Mouse (Mus musculus) limb, embryonic 14.5 days (tissue): ENCODE results near the gene Snapc1. TPM values are rescaled to one million over a fixed set of nuclear protein-coding genes. Genes with fewer than 3 reads are reported as not detected.
A peak's percentile ranks its signal among the peaks of the same experiment; 100 is the strongest.

Source experiments
- ATAC-seq: fragments of 200-750 bp; cut with Nextera tagmentation; 2 replicates; pipeline ENCODE4 v1.8.0; 2017; ENCODE audit warnings: low read depth, moderate number of reproducible peaks, moderate TSS enrichment; ENCODE audit not compliant: low FRiP score
- DNase-seq: peaks from one replicate; pipeline ENCODE4 v3.0.0-alpha.2; 2015; ENCODE audit warnings: low spot score
- H3K27ac ChIP-seq: fragments of 300-500 bp; sonication (generic); replicated peaks from 2 replicates; pipeline ENCODE4 v1.5.1; 2014; ENCODE audit warnings: low read depth, mild to moderate bottlenecking, low read length, moderate library complexity, mixed read lengths
- H3K27me3 ChIP-seq: fragments of 300-500 bp; sonication (generic); 2 replicates; pipeline ENCODE4 v1.6.1; 2014; ENCODE audit warnings: low read length, mixed read lengths; ENCODE audit not compliant: control insufficient read depth, insufficient read depth
- H3K36me3 ChIP-seq: fragments of 300-500 bp; sonication (generic); 2 replicates; pipeline ENCODE4 v1.6.1; 2014; ENCODE audit warnings: mild to moderate bottlenecking, low read length, moderate library complexity, mixed read lengths; ENCODE audit not compliant: control insufficient read depth, insufficient read depth
- H3K4me1 ChIP-seq: fragments of 300-500 bp; sonication (generic); 2 replicates; pipeline ENCODE4 v1.6.1; 2014; ENCODE audit warnings: antibody characterized with exemption, low read length, mixed read lengths; ENCODE audit not compliant: control insufficient read depth, insufficient read depth
- H3K4me2 ChIP-seq: fragments of 300-500 bp; sonication (generic); replicated peaks from 2 replicates; pipeline ENCODE4 v1.6.1; 2014; ENCODE audit warnings: low read depth, mild to moderate bottlenecking, low read length, moderate library complexity; ENCODE audit not compliant: severe bottlenecking
- H3K4me3 ChIP-seq: fragments of 300-500 bp; sonication (generic); replicated peaks from 2 replicates; pipeline ENCODE4 v1.5.1; 2014; ENCODE audit warnings: low read length
- H3K9ac ChIP-seq: fragments of 300-500 bp; sonication (generic); 2 replicates; pipeline ENCODE4 v1.6.1; 2014; ENCODE audit warnings: mild to moderate bottlenecking, low read depth, low read length, moderate library complexity; ENCODE audit not compliant: severe bottlenecking
- H3K9me3 ChIP-seq: fragments of 300-500 bp; sonication (generic); 2 replicates; pipeline ENCODE4 v1.6.1; 2016; ENCODE audit warnings: low read length; ENCODE audit not compliant: control insufficient read depth
- POLR2A ChIP-seq: fragments of 200-500 bp; IDR thresholded peaks from 2 replicates; pipeline ENCODE4 v1.8.0; 2012; ENCODE audit warnings: inconsistent platforms, mild to moderate bottlenecking, moderate library complexity, borderline replicate concordance; ENCODE audit not compliant: insufficient read depth, insufficient read length; ENCODE audit errors: extremely low read depth
- WGBS: fragments of 180-500 bp; shearing (Covaris S2); extraction: QIAGEN DNeasy Blood & Tissue Kit; methylation state at CpG from one replicate; pipeline ENCODE4 v1.1.7; 2014; 5-methylcytosine and 5-hydroxymethylcytosine counted together
- polyA plus RNA-seq, 2 experiments: library from polyadenylated mRNA; depleted of rRNA in 1 of 2; stranded (reverse) in 1 of 2; unstranded in 1 of 2; fragments of >200 nt; fragmentation: Nextera tagmentation in 1 of 2; extraction: Ambion mirVana in 1 of 2; gene quantifications; 2 replicates each; pipeline versions ENCODE4 v1.2.1 to v1.2.3; 2012 to 2014

Gene Snapc1
- polyA plus RNA-seq, 2 experiments = 17.2 to 21.6 TPM

DNA sequence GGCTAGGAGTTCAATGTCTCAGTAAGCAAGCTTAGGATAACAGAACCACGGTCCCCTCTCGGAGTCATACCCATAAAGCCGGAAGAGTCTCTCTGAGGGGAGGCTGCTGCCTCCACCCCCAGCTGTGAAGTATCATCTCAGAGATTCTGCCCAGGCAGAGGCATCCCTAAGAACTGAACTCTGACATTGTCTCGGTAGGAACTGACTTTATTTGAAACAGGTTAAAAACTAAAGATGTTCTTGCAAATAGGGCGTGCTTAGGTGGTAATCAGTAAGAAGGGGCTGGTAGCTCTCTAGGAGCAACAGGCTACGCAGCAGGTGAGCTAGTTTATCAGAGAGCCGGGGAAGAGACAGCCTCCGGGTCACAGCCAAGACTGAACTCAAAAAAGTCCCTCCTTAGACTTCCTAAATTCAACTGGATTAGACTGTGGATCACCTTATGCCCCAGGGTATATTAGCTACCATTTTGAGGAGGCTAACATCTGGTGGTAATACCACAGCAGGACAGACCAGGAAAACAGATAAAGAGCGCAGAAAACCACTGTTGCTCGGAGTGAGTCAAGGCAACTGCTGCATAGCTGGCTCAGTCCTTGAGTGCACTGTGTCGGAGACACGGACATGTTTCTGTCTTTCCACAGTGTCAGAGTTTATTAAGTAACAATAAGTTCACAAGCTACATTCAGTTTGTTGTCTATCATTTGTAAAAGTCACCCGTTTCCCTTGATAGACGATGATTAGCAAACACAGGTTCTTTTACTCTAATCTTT, 10.7 kb upstream of the Snapc1 start:
- Histone ChIP-seq H3K9me3 (no peaks in the 10 kb centered on the region), H3K27ac (no peak overlapping the region), H3K4me2 (peak overlapping the region; percentile 64), H3K9ac (peak overlapping the region; percentile 45), H3K36me3 (peaks cover 1% of the 10 kb centered on the region; the same call in 1 of the 2 replicates), H3K4me1 (peaks cover 9% of the 10 kb centered on the region), H3K27me3 (no peaks in the 10 kb centered on the region), H3K4me3 (peak overlapping the region; percentile 34)
- TF ChIP-seq POLR2A = no peak
- 44% methylated on average over 14 of the region's 14 CpGs for WGBS
- DNase-seq (no peak), ATAC-seq (no peak)

DNA sequence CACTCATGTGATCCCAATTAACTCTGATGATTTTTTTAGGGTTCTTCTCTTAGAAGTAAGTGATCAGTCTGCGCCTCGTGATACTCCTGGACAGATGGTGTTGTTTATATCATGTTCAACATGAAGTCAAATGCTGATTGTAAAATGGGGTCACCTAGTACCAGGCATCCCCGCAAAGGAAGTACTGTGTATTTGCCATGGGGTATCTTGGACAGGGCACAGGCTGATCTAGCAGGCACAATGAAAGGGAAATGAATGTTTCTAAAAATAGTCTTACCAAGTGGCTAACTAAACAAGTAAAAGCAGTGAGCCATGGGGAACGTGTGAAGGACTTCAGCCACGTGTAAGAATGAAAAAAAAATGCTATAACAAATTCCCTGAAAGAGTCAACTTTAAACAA, 9.5 kb upstream of the Snapc1 start:
- Histone ChIP-seq H3K27ac (no peak overlapping the region), H3K4me2 (no peak overlapping the region), H3K27me3 (no peaks in the 10 kb centered on the region), H3K36me3 (no peaks in the 10 kb centered on the region), H3K4me1 (peaks cover 1% of the 10 kb centered on the region; the same call in 1 of the 2 replicates), H3K4me3 (no peak overlapping the region), H3K9ac (no peak overlapping the region), H3K9me3 (no peaks in the 10 kb centered on the region)
- TF ChIP-seq POLR2A = no peak
- WGBS = 68% methylated on average over 5 of the region's 5 CpGs
- ATAC-seq (no peak), DNase-seq (no peak)

DNA sequence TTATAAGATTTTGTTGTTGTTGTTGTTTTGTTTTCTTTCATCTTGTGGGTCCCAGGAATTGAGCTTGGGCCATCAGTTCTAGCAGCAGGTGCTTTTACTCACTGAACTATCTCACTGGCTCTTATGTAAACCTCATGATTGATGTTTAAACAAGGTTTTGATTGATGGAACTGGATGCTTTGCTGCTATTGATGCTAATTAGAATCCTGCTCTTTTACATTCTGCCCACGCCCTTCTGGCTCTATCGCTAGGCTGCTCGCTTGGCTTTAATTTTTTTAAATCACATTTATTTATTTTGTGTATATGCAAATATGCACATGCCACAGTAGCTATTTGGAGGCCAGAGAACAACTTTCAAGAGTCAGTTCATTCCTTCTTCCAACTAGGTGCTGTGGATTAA, 6.6 kb upstream of the Snapc1 start:
- Histone ChIP-seq H3K9me3 (no peaks in the 10 kb centered on the region), H3K27me3 (no peaks in the 10 kb centered on the region), H3K4me3 (no peak overlapping the region), H3K4me2 (no peak overlapping the region), H3K9ac (no peak overlapping the region), H3K36me3 (no peaks in the 10 kb centered on the region), H3K4me1 (no peaks in the 10 kb centered on the region; the same call in 1 of the 2 replicates), H3K27ac (no peak overlapping the region)
- no peak for TF ChIP-seq POLR2A
- ATAC-seq = no peak
- no peak for DNase-seq
- 89% methylated on average over 3 of the region's 3 CpGs for WGBS

DNA sequence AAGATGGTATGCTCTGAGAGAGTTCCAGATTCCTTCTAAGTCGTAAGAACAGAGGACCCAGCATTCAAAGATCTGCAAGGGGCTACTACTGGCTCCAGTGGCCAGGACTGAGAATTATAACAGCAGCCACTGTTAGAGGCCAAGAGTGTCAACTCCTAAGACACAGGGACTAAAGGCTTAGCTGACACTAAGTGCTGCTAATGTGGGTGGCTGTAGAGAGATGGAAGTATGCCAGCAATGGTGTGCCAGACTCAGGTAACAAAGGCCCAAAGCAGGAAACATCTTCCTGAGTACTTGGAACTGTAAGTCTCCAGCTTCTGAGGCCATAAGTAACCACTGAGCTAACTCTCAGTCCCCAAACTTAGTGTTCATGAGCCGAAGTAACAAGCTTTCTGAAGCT, 5.5 kb upstream of the Snapc1 start:
- H3K9ac ChIP-seq = no peak overlapping the region
- no peak overlapping the region for H3K4me2 ChIP-seq
- TF ChIP-seq POLR2A = no peak
- H3K27ac ChIP-seq = no peak overlapping the region
- H3K27me3 ChIP-seq = no peaks in the 10 kb centered on the region
- no peak for ATAC-seq
- H3K36me3 ChIP-seq = no peaks in the 10 kb centered on the region
- DNase-seq = no peak
- H3K9me3 ChIP-seq = no peaks in the 10 kb centered on the region
- H3K4me1 ChIP-seq = no peaks in the 10 kb centered on the region
- 85% methylated on average over 2 of the region's 2 CpGs for WGBS
- no peak overlapping the region for H3K4me3 ChIP-seq

DNA sequence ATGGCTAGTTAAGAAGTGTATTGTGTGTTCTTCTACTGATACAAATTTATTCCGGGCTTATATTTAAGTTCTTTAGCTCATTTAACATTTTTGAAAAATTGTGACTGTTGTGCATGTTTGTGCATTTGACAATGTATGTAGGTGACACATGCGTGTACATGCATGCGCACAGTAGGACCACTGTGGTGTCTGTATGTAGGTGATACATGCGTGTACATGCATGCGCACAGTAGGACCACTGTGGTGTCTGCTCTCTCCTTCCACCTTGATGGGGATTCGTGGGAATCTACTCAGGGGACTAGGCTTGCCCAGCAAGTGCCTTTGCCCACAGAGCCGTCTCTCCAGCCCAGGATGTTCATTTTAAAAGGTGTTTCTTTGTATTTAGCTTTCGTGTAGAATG, 4.9 kb downstream of the Snapc1 start:
- Histone ChIP-seq H3K27me3 (no peaks in the 10 kb centered on the region), H3K4me3 (no peak overlapping the region), H3K9ac (no peak overlapping the region), H3K9me3 (peaks cover 9% of the 10 kb centered on the region), H3K4me2 (no peak overlapping the region), H3K4me1 (peaks cover 7% of the 10 kb centered on the region), H3K27ac (no peak overlapping the region), H3K36me3 (peaks cover 62% of the 10 kb centered on the region)
- no peak for ATAC-seq
- no peak for TF ChIP-seq POLR2A
- DNase-seq = no peak
- 95% methylated on average over 8 of the region's 8 CpGs for WGBS
